Mouse (Mus musculus) embryo, embryonic 11 days (tissue): ENCODE measurements around the gene Gm11037.
"Not testable (repeated sequence)": the region's sequence is repeated elsewhere in the genome, so short reads cannot be mapped to it uniquely, and the experiment has no call there.

Experiments
- DNase-seq: peaks from one replicate; pipeline ENCODE4 v3.0.0-alpha.2; 2015

Gm11037 gene

GRCm38 (mm10) chr2:131132930-131133547, at the start of gene Gm11037:
Gm11037 (plus strand) TSS chr2:131133497.
- DNase-seq, result no peak

- no peak for DNase-seq
Observed at GRCm38 (mm10) chr2:131084206-131084605, 49.1 kb upstream of the Gm11037 start.

GRCm38 (mm10) chr2:131086667-131087390, 46.5 kb upstream of the Gm11037 start, which contains the start of gene Siglec1:
Siglec1 (minus strand) TSS chr2:131086765.
- no peak for DNase-seq

- DNase-seq, result no peak
Observed at GRCm38 (mm10) chr2:131088581-131088980, 44.7 kb upstream of the Gm11037 start.

GRCm38 (mm10) chr2:131089634-131090033, 43.7 kb upstream of the Gm11037 start:
- DNase-seq, result no peak

- no peak for DNase-seq
Observed at GRCm38 (mm10) chr2:131090852-131091251, 42.4 kb upstream of the Gm11037 start.

- DNase-seq, result no peak
Observed at GRCm38 (mm10) chr2:131093577-131093976, 39.7 kb upstream of the Gm11037 start.

- DNase-seq, result peak; percentile 78
Observed at GRCm38 (mm10) chr2:131094823-131095222, 38.5 kb upstream of the Gm11037 start.

- DNase-seq, result peak; percentile 83
Observed at GRCm38 (mm10) chr2:131096101-131096795, 37.0 kb upstream of the Gm11037 start.

- no peak for DNase-seq
Observed at GRCm38 (mm10) chr2:131097087-131097486, 36.2 kb upstream of the Gm11037 start.

GRCm38 (mm10) chr2:131101530-131101929, 31.8 kb upstream of the Gm11037 start:
- DNase-seq, result no peak

GRCm38 (mm10) chr2:131104021-131104420, 29.3 kb upstream of the Gm11037 start:
- DNase-seq, result no peak

GRCm38 (mm10) chr2:131105061-131105460, 28.2 kb upstream of the Gm11037 start:
- not testable (repeated sequence) for DNase-seq

- DNase-seq, result no peak
Observed at GRCm38 (mm10) chr2:131105989-131106388, 27.3 kb upstream of the Gm11037 start.

GRCm38 (mm10) chr2:131118968-131119574, 14.2 kb upstream of the Gm11037 start:
- DNase-seq, result no peak

GRCm38 (mm10) chr2:131124166-131124565, 9.1 kb upstream of the Gm11037 start:
- DNase-seq, result no peak

GRCm38 (mm10) chr2:131125157-131125963, 7.9 kb upstream of the Gm11037 start:
- no peak for DNase-seq

- no peak for DNase-seq
Observed at GRCm38 (mm10) chr2:131125964-131126815, 7.1 kb upstream of the Gm11037 start.

GRCm38 (mm10) chr2:131127161-131127730, 6.1 kb upstream of the Gm11037 start, which contains the start of gene Hspa12b:
Hspa12b (plus strand) TSS chr2:131127280.
- DNase-seq, result peak; percentile 88

- no peak for DNase-seq
Observed at GRCm38 (mm10) chr2:131128211-131128610, 5.1 kb upstream of the Gm11037 start.

GRCm38 (mm10) chr2:131128636-131129157, 4.6 kb upstream of the Gm11037 start:
- no peak for DNase-seq
